Mouse (Mus musculus) MEL (cell line): ENCODE measurements around the gene Igsf8.

ENCODE experiments used
- GABPA ChIP-seq: IDR thresholded peaks from 2 replicates; pipeline ENCODE4 v1.6.1; 2012; ENCODE audit warnings: low read depth, mild to moderate bottlenecking, inconsistent platforms, low read length, improper control_type of control experiment, moderate library complexity
- MXI1 ChIP-seq: IDR thresholded peaks from 2 replicates; pipeline ENCODE4 v1.6.1; 2011; ENCODE audit warnings: mild to moderate bottlenecking, low read depth, low read length, improper control_type of control experiment
- POLR2A ChIP-seq, 2 experiments: IDR thresholded peaks; 2 replicates each; pipeline ENCODE4 v1.6.1; 2011 to 2012; ENCODE audit warnings: low read length in 2 of 2, mild to moderate bottlenecking in 2 of 2, control low read depth in 1 of 2, improper control_type of control experiment in 1 of 2, low read depth in 1 of 2, moderate library complexity in 1 of 2; ENCODE audit not compliant: control insufficient read depth in 1 of 2, insufficient read depth in 1 of 2, poor library complexity in 1 of 2

DNA sequence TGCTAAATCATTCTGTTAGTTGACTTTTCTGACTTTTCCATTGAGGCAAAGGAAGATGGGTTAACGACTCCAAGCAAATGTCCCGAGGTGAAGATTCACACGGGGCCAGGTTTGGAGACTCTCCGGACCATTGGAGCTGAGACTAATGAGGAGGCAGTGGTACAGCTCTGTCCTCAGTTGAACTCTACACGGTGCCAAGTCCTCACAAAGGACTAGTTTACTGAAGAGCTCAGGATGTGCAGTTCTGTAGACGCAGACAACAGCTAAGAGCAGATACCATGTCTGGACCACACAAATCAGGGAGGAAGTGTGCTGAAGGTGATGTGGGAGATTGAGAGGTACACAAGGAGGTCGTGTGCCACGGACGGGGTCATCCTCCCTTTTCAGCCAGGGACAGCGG lies 96.9 kb downstream of the Igsf8 start:
- no peak for TF ChIP-seq MXI1
- TF ChIP-seq POLR2A (IDR thresholded peaks at IDR 0.05; ENCODE audit: control insufficient read depth in 1 of 2, insufficient read depth in 1 of 2, low read depth in 1 of 2, low read length in 2 of 2, poor library complexity in 1 of 2) = no peak
- no peak for TF ChIP-seq GABPA
